Mouse (Mus musculus) heart, embryonic 10.5 days (tissue): Measurements from ENCODE around the gene Polh. TPM values are rescaled to one million over a fixed set of nuclear protein-coding genes. Genes with fewer than 3 reads are reported as not detected.

Source experiments
- DNase-seq: peaks from one replicate; pipeline ENCODE4 v3.0.0-alpha.2; 2017; ENCODE audit warnings: low spot score
- H3K27ac ChIP-seq: fragments of 300-500 bp; sonication (generic); 2 replicates; pipeline ENCODE4 v1.5.1; 2016; ENCODE audit warnings: mild to moderate bottlenecking
- H3K27me3 ChIP-seq: fragments of 300-500 bp; sonication (generic); 2 replicates; pipeline ENCODE4 v1.6.1; 2016; ENCODE audit warnings: mild to moderate bottlenecking; ENCODE audit not compliant: poor library complexity, insufficient read depth, severe bottlenecking
- H3K36me3 ChIP-seq: fragments of 300-500 bp; sonication (generic); 2 replicates; pipeline ENCODE4 v1.6.1; 2016; ENCODE audit warnings: mild to moderate bottlenecking, moderate library complexity
- H3K4me1 ChIP-seq: fragments of 300-500 bp; sonication (generic); 2 replicates; pipeline ENCODE4 v1.6.1; 2016; ENCODE audit warnings: mild to moderate bottlenecking
- H3K4me3 ChIP-seq: fragments of 300-500 bp; sonication (generic); 2 replicates; pipeline ENCODE4 v1.5.1; 2016; ENCODE audit warnings: mild to moderate bottlenecking, moderate library complexity
- H3K9me3 ChIP-seq: fragments of 300-500 bp; sonication (generic); 2 replicates; pipeline ENCODE4 v1.6.1; 2016; ENCODE audit warnings: mild to moderate bottlenecking, moderate library complexity
- WGBS: fragments of 180-500 bp; shearing (Covaris S2); methylation state at CpG from one replicate; pipeline ENCODE4 v1.1.7; 2016; 5-methylcytosine and 5-hydroxymethylcytosine counted together
- polyA plus RNA-seq: library from polyadenylated mRNA; unstranded; fragments of >200 nt; fragmentation: Nextera tagmentation; extraction: Ambion mirVana; gene quantifications from 2 replicates; pipeline ENCODE4 v1.2.1, GENCODE M21; 2016

Polh gene
- polyA plus RNA-seq, 1 experiment from 2014 or later = 8.3 TPM

DNA sequence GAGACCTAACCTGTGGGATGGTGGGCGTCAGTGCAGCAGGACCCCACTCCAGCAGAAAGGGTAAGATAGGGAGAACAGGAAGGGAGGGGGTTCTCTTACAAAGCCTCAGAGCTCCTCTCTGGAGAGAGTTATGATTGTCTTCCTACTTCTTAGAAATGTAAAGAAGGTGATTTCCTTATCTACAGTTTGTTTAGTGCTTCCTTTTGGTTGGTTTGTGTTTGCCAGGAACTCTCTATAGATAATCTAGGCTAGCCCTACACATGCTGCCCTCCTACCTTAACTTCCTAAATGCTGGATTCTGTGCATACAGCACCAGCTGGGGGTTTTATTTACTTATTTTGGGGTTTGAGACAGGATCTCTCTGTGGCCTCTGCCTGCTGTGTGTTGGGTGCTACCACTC, 33.6 kb upstream of the Polh start:
- Histone ChIP-seq H3K9me3 (no peaks in the 10 kb centered on the region), H3K4me1 (peaks cover 33% of the 10 kb centered on the region), H3K27ac (no peak overlapping the region), H3K36me3 (peaks cover 96% of the 10 kb centered on the region), H3K4me3 (no peak overlapping the region), H3K27me3 (peaks cover 36% of the 10 kb centered on the region; the same call in 1 of the 2 replicates)
- WGBS = 67% methylated on average over 1 of the region's 1 CpGs
- DNase-seq = no peak

DNA sequence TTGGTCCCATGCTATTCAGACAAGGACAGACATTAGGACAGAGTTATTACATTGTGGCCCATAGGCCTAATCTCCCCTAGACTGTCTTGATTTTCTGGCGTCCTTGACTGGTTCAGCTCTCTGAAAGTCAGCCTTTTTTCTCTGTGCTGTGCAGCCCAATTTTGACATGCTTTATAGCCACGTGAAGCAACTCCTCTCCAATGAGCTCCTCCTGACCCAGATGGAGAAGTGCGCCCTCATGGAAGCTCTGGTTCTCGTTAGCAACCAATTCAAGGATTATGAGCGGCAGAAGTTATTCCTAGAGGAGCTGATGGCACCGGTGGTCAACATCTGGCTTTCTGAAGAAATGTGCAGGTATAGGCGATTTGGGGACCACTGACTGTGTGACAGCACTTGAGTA, 25.1 kb upstream of the Polh start:
- Histone ChIP-seq H3K27ac (no peak overlapping the region), H3K4me3 (no peak overlapping the region), H3K4me1 (no peaks in the 10 kb centered on the region), H3K9me3 (no peaks in the 10 kb centered on the region), H3K27me3 (no peaks in the 10 kb centered on the region), H3K36me3 (peaks cover 99% of the 10 kb centered on the region)
- WGBS = 90% methylated on average over 7 of the region's 7 CpGs
- DNase-seq = no peak

DNA sequence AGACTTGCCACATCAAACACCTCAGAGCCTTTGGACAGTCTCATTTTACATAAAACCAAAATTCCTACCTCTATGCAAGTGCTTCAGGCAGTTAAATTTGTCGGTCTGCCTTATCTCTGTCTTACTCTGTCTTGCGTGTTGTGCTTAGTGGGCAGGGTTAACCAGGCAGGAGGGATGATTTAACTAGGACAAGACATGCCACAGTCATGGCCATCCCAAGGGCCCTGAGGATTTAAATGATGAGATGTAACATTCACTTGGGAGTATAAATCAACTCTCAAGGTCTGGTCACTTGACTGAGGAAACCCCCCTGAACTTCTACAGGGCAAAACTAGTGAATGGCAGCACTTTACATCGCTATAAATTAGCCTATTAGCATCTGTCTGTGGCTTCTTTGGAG, 19.2 kb upstream of the Polh start:
- DNase-seq = no peak
- Histone ChIP-seq H3K36me3 (peaks cover 99% of the 10 kb centered on the region), H3K27ac (no peak overlapping the region), H3K27me3 (no peaks in the 10 kb centered on the region), H3K4me1 (no peaks in the 10 kb centered on the region), H3K9me3 (no peaks in the 10 kb centered on the region), H3K4me3 (no peak overlapping the region)
- 84% methylated on average over 3 of the region's 3 CpGs for WGBS

DNA sequence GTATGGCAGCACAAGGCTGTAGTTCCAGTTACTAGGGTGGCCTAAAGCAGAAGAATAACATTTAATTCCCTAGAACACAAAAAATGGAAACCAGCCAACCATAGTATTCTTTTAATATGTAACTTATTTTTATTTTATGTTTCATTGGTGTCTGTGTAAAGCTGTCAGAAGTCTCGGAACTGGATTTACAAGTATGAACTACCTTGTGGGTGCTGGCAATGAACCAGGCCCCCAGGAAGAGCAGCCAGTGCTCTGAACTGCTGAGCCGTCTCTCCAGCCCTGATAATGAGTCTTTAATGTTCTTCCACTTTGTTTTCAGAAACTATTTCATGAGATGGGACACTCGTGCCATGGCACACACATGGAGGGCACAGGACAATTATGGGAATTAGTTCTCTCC, 8.1 kb upstream of the Polh start:
- Histone ChIP-seq H3K4me1 (no peaks in the 10 kb centered on the region), H3K9me3 (no peaks in the 10 kb centered on the region), H3K36me3 (peaks cover 98% of the 10 kb centered on the region), H3K27ac (no peak overlapping the region), H3K4me3 (no peak overlapping the region), H3K27me3 (no peaks in the 10 kb centered on the region)
- DNase-seq = no peak
- WGBS = 90% methylated on average over 3 of the region's 3 CpGs

DNA sequence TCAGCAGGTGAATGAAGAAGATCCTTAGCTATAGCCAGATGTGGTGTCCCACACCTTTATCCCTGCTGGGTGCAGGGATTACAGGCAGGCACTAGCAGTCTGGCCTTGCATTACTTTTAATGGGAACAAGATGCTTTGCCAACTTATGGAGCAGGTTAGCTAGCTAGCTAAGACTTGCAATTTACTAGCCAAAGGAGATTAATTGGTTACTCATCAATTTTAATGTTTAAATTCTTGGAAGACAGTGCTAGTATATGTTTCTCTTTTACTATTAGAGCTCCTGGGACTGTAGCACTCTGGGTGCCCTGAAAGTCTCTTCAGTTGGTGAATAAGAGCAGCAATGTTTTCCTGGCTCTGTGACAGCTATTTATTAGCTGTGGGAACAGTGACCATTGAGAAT, 4.2 kb upstream of the Polh start:
- Histone ChIP-seq H3K36me3 (peaks cover 71% of the 10 kb centered on the region), H3K27ac (no peak overlapping the region), H3K27me3 (no peaks in the 10 kb centered on the region), H3K4me1 (peaks cover 13% of the 10 kb centered on the region), H3K4me3 (no peak overlapping the region), H3K9me3 (no peaks in the 10 kb centered on the region)
- no peak for DNase-seq

DNA sequence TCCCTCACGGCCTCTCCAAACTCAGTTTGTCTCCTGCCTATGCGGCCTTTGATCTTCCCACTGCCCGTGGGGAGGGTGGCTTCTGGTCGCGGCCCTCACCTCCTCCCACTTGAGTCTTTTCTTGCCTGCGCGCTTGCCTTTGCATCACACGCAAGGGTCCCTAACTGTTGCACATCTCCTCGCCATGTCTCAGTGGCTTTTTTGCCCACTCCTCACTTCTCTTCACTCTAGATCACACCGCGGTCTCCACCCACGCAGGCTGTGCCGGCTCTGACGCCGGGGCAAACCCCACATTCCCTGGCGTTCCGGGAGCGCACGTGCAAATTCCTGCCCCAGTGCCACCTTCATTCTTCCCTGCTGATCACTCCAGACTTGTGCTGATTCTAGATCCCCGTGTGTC, 633 bp upstream of the Polh start:
- no peaks in the 10 kb centered on the region for H3K27me3 ChIP-seq
- WGBS = 0% methylated on average over 20 of the region's 20 CpGs
- peak overlapping the region; percentile 97 for H3K4me3 ChIP-seq
- peaks cover 52% of the 10 kb centered on the region for H3K36me3 ChIP-seq
- H3K27ac ChIP-seq = peak overlapping the region; percentile 95
- no peaks in the 10 kb centered on the region for H3K9me3 ChIP-seq
- H3K4me1 ChIP-seq = peaks cover 20% of the 10 kb centered on the region
- no peak for DNase-seq

DNA sequence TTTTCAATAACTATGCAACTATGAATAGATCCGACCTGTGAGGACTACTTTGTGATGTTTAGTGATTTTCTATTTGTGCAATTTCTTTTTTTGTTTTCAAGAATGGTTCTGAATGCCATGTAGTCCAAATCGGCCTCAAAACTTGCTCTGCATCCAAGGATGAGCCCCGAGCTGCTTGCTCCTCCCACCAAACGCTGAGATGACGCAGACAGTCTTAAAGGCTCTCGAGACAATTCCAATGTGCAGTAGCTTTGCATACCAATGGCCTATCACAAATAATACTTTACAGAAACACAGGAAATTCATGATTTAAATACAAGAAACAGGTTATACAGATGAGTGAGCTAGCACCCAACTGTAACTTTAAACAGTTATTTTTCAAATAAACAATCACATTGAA, 1.3 kb downstream of the Polh start:
- Histone ChIP-seq H3K4me1 (peaks cover 20% of the 10 kb centered on the region), H3K27me3 (no peaks in the 10 kb centered on the region), H3K36me3 (peaks cover 52% of the 10 kb centered on the region), H3K9me3 (no peaks in the 10 kb centered on the region), H3K4me3 (peak overlapping the region; percentile 97), H3K27ac (no peak overlapping the region)
- no peak for DNase-seq
- 67% methylated on average over 6 of the region's 6 CpGs for WGBS

DNA sequence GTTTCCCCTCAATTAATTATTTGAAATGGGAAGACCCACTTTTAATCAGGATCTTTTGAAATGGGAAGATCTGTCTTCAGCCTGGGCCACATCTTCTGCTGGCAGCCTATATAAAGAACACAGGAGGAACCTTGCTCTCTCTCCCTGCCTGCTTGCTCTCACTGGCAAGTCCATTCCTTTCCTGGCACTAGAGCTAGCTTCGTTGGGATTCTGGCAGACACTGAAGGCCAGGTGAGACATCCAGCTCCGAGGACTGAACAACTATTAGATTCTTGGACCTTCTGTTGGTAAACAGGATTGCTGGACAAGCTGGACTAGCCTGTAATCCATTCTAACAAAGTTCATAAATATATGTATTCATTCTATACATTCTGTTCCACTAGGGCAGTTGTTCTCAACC, 13.6 kb downstream of the Polh start:
- Histone ChIP-seq H3K9me3 (no peaks in the 10 kb centered on the region), H3K4me3 (no peak overlapping the region), H3K27ac (no peak overlapping the region), H3K27me3 (no peaks in the 10 kb centered on the region), H3K4me1 (no peaks in the 10 kb centered on the region), H3K36me3 (peaks cover 86% of the 10 kb centered on the region)
- WGBS = 90% methylated on average over 2 of the region's 2 CpGs
- no peak for DNase-seq

DNA sequence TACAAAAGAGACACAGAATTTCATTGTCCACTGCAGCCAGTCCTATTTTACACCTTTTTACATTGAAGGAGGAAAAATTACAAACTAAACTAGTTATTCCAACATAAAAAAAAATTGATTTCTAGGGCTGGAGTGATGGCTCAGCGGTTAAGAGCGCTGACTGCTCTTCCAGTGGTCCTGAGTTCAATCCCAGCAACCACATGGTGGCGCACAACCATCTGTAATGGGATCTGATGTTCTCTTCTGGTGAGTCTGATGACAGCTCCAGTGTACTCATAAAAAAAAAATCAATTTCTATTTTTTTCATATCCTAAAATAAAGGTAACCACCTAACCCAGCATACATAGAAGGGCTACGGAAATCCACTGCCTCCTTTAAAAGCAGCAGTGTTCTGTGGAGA, 20.2 kb downstream of the Polh start:
- Histone ChIP-seq H3K4me3 (no peak overlapping the region), H3K27me3 (no peaks in the 10 kb centered on the region), H3K36me3 (peaks cover 90% of the 10 kb centered on the region), H3K4me1 (no peaks in the 10 kb centered on the region), H3K9me3 (no peaks in the 10 kb centered on the region), H3K27ac (no peak overlapping the region)
- DNase-seq = no peak
- WGBS = 83% methylated on average over 4 of the region's 4 CpGs

DNA sequence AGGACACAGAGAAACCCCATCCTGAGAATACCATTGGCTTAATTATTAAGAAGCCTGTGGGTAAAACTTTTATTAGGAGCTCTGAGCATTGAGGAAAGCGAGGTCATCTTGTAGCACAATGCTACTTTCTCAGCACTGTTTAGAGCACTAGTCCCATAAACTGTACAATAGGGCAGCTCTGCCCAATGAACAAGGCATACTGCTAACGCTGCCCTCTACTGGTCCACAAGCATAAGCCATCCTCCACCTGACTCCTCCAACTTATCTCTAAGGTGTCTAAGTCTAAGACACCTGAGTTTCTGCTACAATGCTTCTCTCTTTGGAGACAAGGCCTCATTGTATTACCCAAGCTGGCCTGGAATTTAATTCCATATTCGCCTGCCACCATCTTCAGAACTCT, 31.9 kb downstream of the Polh start:
- H3K4me3 ChIP-seq = no peak overlapping the region
- no peak for DNase-seq
- H3K27me3 ChIP-seq = no peaks in the 10 kb centered on the region
- H3K36me3 ChIP-seq = peaks cover 84% of the 10 kb centered on the region
- no peak overlapping the region for H3K27ac ChIP-seq
- H3K9me3 ChIP-seq = no peaks in the 10 kb centered on the region
- H3K4me1 ChIP-seq = peaks cover 12% of the 10 kb centered on the region; the same call in 1 of the 2 replicates
- WGBS = 74% methylated on average over 3 of the region's 3 CpGs

DNA sequence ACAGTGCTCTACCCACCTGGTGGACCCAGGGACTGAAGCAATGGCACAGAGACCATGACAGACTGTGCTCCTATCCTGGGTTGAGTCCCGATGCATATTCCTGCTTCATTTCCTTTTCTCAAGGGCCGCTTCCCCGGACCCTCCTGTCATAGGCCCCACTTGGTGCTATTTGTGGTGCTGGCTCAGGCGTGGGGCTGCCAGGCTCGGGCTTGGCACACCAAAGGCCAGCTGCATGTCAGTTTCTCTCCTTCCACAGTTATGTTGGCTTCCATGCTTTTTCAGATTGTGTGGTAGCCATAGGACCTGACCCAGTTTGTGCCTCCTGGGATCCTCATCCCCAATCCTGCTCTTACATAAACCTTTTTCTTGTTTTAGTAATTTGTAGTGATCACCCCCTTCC, 33.7 kb downstream of the Polh start:
- H3K9me3 ChIP-seq = no peaks in the 10 kb centered on the region
- no peak for DNase-seq
- no peaks in the 10 kb centered on the region for H3K27me3 ChIP-seq
- H3K27ac ChIP-seq = no peak overlapping the region
- H3K4me3 ChIP-seq = no peak overlapping the region
- H3K4me1 ChIP-seq = peaks cover 12% of the 10 kb centered on the region; the same call in 1 of the 2 replicates
- 75% methylated on average over 5 of the region's 5 CpGs for WGBS
- H3K36me3 ChIP-seq = peaks cover 94% of the 10 kb centered on the region

DNA sequence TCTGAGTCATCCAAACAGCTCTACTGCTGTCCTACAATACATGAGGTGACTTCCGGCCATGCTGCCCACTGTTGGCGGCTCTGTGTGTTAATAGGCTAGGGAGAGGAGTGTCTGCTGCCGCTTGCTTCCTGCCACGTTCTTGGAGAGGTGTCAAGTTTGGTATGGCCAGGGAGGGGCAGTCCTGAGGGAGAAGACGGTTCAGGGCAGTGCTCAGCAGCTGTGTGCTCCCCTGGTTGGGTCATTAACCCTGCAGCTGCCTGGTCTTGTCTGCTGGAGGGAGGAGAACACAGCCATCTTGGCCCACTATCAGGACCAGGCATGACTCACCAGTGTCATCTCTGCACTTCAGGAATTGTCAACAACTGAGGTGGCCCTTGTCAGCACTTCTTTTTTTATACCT, 34.1 kb downstream of the Polh start:
- Histone ChIP-seq H3K36me3 (peaks cover 96% of the 10 kb centered on the region), H3K9me3 (no peaks in the 10 kb centered on the region), H3K27me3 (no peaks in the 10 kb centered on the region), H3K4me1 (peaks cover 12% of the 10 kb centered on the region; the same call in 1 of the 2 replicates), H3K4me3 (no peak overlapping the region), H3K27ac (0 out of 2 replicates have a peak overlapping the region, but pooled peaks have one; percentile 1)
- WGBS = 44% methylated on average over 5 of the region's 5 CpGs
- DNase-seq = no peak

DNA sequence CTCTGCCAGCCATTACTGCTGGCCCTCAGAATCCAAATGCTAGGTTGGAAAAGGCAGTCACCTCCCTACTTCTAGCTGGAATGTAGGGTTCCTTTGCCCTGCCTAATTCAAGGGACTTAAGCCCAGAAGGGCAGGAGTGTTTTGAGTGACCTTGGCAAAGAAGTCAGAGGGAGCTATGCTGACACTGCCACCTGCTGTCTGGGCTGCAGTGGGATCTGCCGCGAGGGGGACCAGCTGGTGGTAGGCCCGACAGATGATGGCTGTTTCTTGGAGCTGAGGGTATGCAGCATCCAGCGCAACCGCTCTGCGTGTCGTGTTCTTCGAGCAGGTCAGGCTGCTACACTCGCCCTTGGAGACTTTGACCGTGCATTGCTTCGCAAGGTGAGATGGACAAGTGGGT, 35.4 kb downstream of the Polh start:
- Histone ChIP-seq H3K9me3 (no peaks in the 10 kb centered on the region), H3K27me3 (no peaks in the 10 kb centered on the region), H3K27ac (peak overlapping the region; percentile 42; the same call in 1 of the 2 replicates), H3K4me1 (peaks cover 25% of the 10 kb centered on the region), H3K4me3 (no peak overlapping the region), H3K36me3 (peaks cover 87% of the 10 kb centered on the region)
- no peak for DNase-seq
- WGBS = 83% methylated on average over 11 of the region's 11 CpGs

DNA sequence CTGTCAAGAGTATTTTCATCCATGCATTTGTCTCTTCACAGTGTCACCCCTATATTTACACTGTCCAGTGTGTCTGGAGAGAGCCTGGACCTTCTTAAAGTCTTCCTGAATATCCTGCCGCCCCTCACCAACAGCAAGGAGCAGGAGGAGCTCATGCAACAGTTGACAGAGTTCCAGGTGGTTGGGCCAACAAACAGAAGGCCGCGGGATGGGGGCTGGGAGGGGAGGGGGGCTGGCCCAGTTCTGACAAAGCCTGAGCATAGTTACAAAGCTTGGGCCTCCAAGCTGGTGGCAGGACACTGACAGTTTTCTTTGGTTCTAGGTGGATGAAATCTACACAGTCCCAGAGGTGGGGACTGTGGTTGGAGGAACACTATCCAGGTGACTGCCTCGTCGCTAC, 36.2 kb downstream of the Polh start:
- WGBS = 81% methylated on average over 5 of the region's 5 CpGs
- H3K9me3 ChIP-seq = no peaks in the 10 kb centered on the region
- peaks cover 32% of the 10 kb centered on the region for H3K4me1 ChIP-seq
- DNase-seq = no peak
- peak overlapping the region; percentile 42; the same call in 1 of the 2 replicates for H3K27ac ChIP-seq
- peaks cover 82% of the 10 kb centered on the region for H3K36me3 ChIP-seq
- H3K4me3 ChIP-seq = no peak overlapping the region
- no peaks in the 10 kb centered on the region for H3K27me3 ChIP-seq
